Mouse (Mus musculus) adipocyte (in vitro differentiated cells): ENCODE results near the gene Slc34a2.
A peak's percentile ranks its signal among the peaks of the same experiment; 100 is the strongest.

Source experiments
- DNase-seq: peaks from one replicate; pipeline ENCODE4 v3.0.0-alpha.2; 2016; ENCODE audit warnings: low spot score

Slc34a2 gene

GRCm38 (mm10) chr5:53037781-53038180, at the start of gene Slc34a2:
Gene Slc34a2, plus strand, starts transcription at chr5:53038081.
- no peak for DNase-seq

- peak; percentile 14 for DNase-seq
Measured at GRCm38 (mm10) chr5:52990687-52991341, 47.1 kb upstream of the Slc34a2 start.

GRCm38 (mm10) chr5:52992210-52992897, 45.5 kb upstream of the Slc34a2 start:
- DNase-seq = no peak

- DNase-seq = no peak
Measured at GRCm38 (mm10) chr5:52993490-52994282, 44.2 kb upstream of the Slc34a2 start.

GRCm38 (mm10) chr5:52995461-52995860, 42.4 kb upstream of the Slc34a2 start:
- no peak for DNase-seq

- DNase-seq = no peak
Measured at GRCm38 (mm10) chr5:52996145-52996544, 41.7 kb upstream of the Slc34a2 start.

GRCm38 (mm10) chr5:52996601-52997000, 41.3 kb upstream of the Slc34a2 start:
- DNase-seq = no peak

GRCm38 (mm10) chr5:52997032-52997431, 40.8 kb upstream of the Slc34a2 start:
- no peak for DNase-seq

GRCm38 (mm10) chr5:52998097-52998760, 39.7 kb upstream of the Slc34a2 start:
- no peak for DNase-seq

GRCm38 (mm10) chr5:53000169-53000872, 37.6 kb upstream of the Slc34a2 start:
- no peak for DNase-seq

GRCm38 (mm10) chr5:53002599-53003203, 35.2 kb upstream of the Slc34a2 start:
- no peak for DNase-seq

GRCm38 (mm10) chr5:53003495-53003894, 34.4 kb upstream of the Slc34a2 start:
- DNase-seq = no peak

- no peak for DNase-seq
Measured at GRCm38 (mm10) chr5:53003981-53004380, 33.9 kb upstream of the Slc34a2 start.

GRCm38 (mm10) chr5:53009027-53009769, 28.7 kb upstream of the Slc34a2 start:
- DNase-seq = no peak

GRCm38 (mm10) chr5:53009770-53010133, 28.1 kb upstream of the Slc34a2 start:
- no peak for DNase-seq

- no peak for DNase-seq
Measured at GRCm38 (mm10) chr5:53011327-53011726, 26.6 kb upstream of the Slc34a2 start.

GRCm38 (mm10) chr5:53016606-53017005, 21.3 kb upstream of the Slc34a2 start:
- no peak for DNase-seq

- no peak for DNase-seq
Measured at GRCm38 (mm10) chr5:53018316-53018715, 19.6 kb upstream of the Slc34a2 start.

- DNase-seq = no peak
Measured at GRCm38 (mm10) chr5:53023432-53023831, 14.4 kb upstream of the Slc34a2 start.

- no peak for DNase-seq
Measured at GRCm38 (mm10) chr5:53023901-53024300, 14.0 kb upstream of the Slc34a2 start.
